Mouse (Mus musculus) kidney, adult 10 weeks (tissue): ENCODE data around the gene Tesmin. TPM values are rescaled to one million over a fixed set of nuclear protein-coding genes. Genes with fewer than 3 reads are reported as not detected.

Experiments
- polyA plus RNA-seq: library from polyadenylated mRNA; stranded (reverse); fragments of 350-450 nt; fragmentation: Illumina TruSeq; extraction: RNeasy Lipid Tissue Mini Kit (QIAGEN cat#74804); gene quantifications from one replicate; pipeline ENCODE4 v1.2.3, GENCODE M21; 2014; ENCODE audit warnings: low read depth, low replicate concordance

The Tesmin gene
- not detected for polyA plus RNA-seq

GRCm38 (mm10) chr19:3388629-3389057 is at the start of gene Tesmin:
Gene Tesmin, plus strand, starts transcription at chr19:3388857.

DNA sequence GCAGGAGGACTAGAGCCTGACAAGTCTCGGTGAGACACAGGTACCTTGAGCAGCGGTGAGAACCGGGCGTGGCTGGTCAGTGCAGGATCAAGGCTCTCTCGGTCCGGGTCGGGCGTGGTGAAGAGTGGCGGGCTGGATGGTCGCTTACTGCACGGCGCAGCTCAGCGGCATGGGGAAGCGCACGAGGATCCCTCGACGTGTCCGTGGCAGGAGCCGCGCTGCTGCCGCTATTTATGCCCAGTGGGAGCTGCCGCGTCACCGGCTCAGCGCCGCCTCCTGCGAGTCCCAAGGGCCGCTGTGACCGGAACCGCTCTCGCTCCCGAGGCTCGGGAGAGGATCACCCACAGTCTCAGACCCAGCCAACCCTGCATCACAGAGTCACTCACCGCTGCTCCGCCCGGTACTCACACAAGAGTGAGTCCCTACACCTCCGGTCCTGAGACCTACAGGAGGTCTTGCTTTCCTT is 25.6 kb downstream of the Tesmin start, which contains the start of gene Gal:
Gene Gal (minus strand): TSS at position 277 of the 466 bp plus-strand sequence.

Other genes with a start within 250 kb of the Tesmin start
- 71.3 TPM for gene Mrpl21, start 106.0 kb upstream of the Tesmin start, polyA plus RNA-seq
- gene Ighmbp2, start 105.8 kb upstream of the Tesmin start, polyA plus RNA-seq, result 0.85 TPM
- 140 TPM for gene Cpt1a, start 66.5 kb upstream of the Tesmin start, polyA plus RNA-seq
- not detected for gene Gal, start 25.7 kb downstream of the Tesmin start, polyA plus RNA-seq
- 161 TPM for gene Ppp6r3, start 186.9 kb downstream of the Tesmin start, polyA plus RNA-seq